Mouse (Mus musculus) retina, postnatal 7 days (tissue): ENCODE measurements around the gene Slc5a10.
A peak's percentile ranks its signal among the peaks of the same experiment; 100 is the strongest.

Experiments used
- DNase-seq: peaks from one replicate; pipeline ENCODE4 v3.0.0-alpha.2; 2012; ENCODE audit warnings: low read depth, low spot score

Gene Slc5a10

DNA sequence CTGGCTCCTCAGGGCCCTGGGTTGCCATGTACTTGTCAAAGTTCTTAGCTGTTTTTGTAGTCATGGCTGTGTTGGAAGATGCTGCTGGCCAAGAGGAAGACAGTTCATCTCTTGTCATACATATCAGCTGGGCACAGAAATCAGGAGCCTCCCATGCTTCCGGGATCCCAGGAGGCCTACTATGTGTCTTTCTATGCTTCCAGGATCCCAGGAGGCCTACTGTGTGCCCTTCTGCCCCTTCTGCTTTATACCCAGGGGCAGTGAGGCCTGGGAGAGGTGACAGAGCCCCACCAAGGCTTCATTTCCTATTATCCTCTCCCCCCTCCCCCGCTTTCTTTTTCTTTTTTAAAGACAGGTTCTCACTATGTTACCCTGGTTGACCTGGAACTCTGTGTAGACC is 15.0 kb downstream of the Slc5a10 start:
- DNase-seq: no peak

DNA sequence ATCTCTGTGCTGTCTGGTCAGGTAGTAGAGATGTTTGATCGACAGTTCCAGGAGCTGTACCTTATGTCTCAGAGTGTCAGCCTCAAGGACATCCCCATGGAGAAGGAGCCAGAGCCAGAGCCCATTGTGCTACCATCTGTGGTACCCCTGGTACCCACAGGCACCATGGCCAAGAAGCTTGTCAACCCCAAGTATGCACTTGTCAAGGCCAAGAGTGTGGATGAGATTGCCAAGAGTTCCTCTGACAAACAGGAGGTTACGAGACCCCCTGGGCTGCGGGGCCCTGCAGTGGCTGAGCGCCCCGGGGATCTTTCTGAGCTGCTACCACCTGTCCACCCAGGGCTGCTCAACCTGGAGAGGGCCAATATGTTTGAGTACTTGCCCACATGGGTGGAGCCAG is 18.1 kb downstream of the Slc5a10 start:
- no peak for DNase-seq

DNA sequence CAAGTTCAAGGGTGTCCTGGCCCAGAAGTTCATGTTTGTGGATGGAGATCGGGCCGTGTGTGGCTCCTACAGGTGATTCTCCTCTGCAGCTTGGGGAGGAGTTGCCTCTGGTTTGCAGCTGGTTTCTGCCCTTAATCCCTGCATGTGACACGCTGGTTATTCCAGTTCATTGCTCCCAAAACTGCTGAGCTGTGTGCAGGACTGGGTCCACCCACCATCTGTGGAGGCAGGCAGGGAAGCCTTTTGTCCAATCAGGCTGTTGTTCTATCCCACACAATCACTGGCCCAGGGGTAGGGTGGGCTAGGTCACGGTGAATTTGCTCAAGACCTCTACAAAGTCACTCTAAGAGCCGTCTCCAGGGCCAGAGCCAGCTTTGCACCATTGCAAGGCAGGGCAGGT is 18.9 kb downstream of the Slc5a10 start:
- no peak for DNase-seq

DNA sequence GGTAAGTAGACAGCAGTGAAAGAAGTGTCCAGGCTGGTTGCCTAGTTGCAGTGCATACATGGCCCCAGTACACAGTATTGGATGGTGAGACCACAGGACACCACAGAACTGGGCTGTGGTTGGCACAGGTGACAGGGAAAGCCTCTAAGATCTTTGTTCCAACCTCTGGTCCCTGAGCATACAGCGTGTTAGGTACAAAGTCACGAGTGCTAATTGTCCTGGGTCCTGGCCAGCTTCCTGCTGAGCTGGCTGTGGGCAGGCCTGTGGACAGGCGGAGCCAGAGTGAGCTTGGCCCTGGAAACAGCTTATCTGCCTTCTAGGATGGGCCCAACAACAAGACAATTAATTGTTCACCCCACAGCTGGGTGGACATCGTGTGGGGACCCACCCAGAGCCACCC is 20.7 kb downstream of the Slc5a10 start:
- DNase-seq: no peak

DNA sequence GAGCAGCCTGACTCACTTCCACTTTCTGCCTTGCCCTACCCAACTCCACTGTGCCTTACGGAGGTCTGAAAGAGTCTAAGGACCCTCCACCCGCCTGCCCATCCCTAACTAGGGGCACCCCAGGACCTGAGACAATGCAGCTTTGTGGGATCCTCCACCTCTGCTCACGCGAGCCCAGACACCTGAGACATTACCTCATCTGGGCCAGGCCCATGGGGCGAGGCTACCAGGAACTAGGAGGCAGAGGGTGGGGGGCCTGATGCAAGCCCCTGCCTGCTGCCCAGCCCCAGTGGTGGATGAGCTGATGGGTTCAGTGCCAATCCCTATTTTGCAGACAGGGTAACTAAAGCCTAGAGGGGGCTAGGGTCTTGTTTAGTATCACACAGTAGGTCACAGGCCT is 21.2 kb downstream of the Slc5a10 start:
- no peak for DNase-seq

DNA sequence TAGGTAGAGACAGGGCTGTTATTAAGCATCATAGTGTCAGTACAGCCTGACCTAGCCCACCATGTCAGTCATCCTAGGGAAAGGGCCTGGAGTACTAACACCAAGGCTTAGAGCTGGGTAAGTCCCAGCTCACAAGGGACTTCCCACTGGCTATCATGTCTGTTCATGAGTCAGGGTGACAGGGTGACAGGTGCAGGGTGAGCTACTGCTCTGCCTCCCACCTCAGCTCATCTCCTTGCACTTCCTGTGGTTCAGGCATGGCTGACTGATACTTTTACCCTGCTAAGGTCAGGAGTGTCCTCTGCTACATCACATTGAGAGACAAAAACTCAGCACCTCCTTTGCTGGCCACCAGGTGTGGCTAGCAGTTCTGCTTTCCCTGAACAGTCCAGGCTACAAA is 21.8 kb downstream of the Slc5a10 start:
- DNase-seq: no peak

DNA sequence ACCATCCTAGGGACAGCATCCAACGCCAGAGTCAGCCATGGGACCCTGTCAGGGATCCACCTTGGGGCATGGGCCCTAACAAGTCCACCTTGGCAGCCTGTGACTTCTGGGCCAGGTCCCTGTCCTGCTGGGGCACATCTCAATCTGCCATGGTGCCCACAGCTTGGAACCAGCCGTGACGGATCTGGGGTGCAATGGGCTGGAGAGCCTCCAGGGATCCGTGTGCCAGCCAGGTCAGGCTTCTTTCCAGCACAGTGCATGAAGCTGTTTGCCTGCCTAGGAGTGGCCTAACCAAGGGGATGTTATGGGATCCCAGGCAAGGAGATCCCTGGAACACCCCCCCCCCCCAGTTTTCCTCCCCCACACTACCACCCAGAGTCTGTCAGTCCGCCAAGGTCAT is 27.6 kb downstream of the Slc5a10 start:
- no peak for DNase-seq

DNA sequence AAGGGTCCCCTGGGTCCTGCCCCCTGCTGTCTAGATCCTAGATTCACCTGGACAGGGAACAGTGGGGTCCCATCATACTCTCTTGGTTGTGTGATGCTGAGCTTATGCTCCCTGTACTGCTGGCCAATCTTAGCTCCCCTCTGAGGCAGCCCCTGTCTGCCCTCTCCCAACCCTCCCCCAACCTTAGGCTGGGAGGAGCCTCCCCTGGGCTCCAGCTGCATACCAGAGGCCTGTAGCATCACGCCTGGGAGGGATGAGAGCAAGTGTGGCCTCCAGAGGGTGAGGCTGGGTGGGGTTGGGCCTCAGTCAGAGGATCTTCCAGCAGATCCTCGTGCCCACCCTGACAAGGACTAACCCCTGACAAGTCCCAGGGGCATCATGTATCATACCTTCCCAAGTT is 33.0 kb downstream of the Slc5a10 start:
- no peak for DNase-seq

DNA sequence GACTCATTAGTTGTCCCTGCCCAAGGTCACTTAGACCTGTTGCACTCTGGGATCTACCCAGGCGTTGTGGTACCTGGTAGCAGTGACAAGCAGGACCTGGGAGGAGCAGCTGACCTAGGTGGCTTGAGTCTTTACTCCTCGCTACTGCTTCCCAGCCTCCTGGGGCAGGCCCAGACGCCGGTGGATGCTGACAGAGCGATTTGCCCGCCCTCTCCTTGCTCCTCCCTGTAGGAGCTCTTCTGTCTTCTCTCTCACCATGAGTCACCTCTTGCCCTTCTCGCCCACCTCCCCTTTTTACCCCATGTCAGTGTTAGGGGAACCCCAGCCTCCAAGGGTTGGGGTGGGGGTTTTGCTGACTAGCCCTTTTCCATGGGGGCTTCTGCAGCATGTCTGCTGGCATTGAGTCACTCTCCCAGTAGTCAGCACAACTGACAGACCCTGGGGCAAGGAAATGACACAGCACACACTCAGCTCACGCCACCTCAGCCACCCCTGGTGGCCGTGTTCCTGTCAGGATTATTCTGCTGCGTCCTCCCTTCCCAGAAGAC is 33.6 kb downstream of the Slc5a10 start:
- DNase-seq: no peak

DNA sequence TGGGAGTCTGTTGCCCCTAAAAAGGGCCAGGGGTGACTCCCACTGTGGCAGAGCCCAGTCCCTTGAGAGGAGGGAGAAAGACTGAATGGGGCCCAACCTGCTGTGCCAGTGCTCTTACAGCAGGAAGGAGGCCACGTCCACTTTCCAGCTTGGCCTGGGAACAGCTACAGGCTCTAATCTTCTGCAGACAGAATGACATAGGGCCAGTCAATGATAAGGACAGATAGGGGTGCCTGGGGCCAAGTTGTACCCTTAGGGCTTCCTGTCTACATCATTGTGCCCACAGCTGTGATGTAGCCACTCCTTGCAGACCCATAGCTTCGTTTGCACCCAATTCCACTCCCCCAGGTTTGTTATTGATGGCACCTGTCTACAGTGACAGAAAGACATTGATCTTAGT is 34.5 kb downstream of the Slc5a10 start:
- no peak for DNase-seq

DNA sequence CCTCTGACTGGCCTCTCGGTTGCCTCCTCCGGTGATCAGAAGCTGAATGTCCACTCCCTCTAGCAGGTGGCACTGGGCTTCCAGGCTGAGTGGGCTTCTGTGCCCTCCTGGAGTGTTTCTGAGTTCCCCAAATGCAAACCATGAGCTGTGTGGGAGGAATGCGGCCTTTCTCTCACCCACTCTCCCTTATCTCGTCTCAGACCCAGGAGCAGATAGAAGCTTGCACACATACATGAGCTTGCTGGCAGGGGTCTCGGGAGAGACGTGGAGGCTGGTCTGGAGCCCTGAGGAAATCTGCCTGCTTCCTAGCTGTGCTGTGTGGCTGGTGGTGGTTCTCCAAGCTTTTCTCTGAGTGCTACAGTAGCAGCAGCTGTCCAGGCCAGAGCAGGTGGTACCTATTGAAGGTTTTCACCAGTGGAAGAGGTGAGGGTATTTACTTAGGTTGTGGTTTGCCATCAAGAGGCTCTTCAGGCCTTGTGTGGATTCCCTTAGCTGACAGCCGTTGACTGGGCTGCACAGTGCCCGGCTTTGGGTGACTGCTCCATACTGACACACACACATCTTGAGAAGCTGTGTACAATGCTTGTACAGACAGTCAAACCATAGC is 35.4 kb downstream of the Slc5a10 start:
- DNase-seq: no peak

DNA sequence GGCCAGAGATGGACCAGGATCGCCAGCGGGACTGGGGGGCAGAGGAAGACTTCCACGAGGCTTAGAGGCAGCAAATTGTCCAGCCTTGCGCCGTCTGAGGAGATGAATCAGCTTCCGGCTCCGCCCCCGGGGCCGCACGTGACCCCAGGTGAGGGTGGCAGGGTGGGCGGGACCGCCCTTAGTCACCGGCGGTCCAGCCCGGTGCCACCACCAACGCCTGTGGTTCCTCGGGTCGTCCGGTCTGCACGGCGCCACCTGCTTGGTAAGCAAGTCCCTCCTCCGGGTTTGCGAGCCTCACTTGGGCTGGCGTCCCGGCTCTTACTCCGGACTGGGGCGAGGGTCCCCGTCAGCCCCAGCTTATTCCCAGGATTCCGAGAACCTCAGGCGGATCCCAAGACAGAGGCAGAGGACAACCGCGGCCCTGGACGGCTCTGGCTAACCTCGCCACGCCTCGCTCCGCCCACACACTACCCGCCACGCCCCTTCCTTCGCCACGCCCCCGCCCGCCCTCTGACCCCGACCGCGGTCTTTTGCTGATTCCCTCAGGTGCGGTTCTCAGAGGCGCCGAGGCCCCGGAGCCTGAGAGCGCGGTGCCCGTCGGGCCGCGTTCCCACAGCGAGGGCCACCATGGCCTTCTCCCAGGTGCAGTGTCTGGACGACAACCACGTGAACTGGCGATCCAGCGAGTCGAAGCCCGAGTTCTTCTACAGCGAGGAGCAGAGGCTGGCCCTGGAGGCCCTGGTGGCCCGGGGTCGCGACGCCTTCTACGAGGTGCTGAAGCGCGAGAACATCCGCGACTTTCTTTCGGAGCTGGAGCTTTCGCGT is 36.5 kb downstream of the Slc5a10 start, which contains the start of gene Fam83g:
Gene Fam83g, plus strand, starts transcription at position 185 of the 825 bp plus-strand sequence.
- no peak for DNase-seq

DNA sequence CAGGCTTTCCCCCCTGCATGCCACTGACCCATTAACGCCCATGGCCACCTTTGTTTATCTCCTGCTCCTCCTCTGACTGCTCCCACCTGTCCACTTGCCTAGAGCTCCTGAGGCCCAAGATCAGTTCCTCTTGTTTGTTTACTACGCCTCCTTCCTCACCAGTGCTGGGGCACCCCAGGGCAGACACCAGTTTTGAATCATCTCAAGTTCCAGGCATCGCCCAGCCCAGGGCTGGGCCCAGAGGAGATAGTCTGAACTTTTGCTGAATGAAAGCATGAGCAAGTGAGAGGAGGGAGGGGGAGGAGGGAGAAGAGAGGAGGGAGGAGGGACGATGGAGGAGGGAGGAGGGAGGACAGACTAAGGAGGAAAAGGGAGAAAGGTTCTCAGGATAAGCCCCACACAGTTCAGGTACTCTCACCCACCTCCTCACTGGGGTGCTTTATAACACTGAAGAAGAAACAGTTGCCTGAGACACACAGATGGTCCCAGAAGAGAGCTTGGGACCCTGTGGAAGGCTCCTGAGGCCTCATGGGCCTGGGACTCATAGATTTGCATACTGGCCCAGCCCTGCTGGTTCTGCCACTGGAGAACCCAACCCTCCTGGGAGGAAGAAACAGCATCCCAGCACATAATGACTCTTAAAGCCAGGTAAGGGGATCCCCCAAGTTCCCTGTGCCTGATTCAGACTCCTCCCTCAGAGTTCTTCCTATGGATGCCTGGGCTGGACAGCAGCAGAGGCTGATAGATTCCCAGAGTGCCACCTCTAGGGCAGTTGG is 41.3 kb downstream of the Slc5a10 start:
- no peak for DNase-seq

DNA sequence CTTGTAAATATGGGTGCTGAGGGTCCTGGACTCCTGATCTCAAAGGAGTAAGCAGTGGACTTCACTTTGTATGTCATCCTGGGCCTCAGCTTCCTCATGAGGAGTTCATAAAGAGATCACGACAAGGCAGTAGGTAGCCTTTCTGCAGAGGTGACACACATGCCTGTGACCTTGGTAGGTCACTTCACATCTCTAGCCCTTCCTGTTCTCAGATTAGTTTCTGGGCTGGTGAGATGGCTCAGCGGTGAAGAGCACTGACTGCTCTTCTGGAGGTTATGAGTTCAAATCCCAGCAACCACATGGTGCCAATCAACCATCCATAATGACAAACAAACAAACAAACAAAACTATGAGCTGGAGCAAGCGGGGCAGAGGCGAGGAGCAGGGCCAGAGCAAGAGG is 42.9 kb downstream of the Slc5a10 start:
- DNase-seq: no peak

DNA sequence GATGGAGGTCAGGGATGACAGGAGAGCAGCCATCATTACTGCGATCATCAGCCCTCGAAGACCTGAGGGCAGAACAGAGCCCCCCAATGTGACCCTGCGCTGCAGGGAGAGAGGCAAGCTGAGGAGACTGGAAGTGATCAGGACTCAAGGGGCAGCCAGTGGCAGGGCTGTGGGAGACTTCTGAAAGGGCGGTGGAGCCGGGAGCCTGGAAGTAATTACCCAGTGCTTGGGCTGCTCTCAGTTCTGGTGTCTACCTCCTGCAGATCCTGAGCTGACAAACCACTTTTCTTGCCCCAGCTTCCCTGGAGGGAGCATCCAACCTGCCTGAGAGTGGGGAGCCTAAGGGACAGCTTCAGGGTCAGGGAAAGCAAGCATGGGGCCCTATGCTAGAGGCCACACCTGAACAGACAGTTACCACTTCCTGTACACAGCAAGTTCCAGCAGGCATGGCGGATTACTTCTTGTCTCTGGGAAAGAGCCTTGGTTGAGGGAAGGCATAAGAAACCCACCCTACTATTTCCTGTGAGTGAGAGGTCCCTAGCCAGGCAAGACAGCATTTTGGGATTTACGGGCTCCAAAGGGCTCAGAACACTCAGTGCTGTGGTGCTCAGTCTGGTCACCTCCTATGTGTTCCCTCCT is 44.3 kb downstream of the Slc5a10 start:
- DNase-seq: no peak

DNA sequence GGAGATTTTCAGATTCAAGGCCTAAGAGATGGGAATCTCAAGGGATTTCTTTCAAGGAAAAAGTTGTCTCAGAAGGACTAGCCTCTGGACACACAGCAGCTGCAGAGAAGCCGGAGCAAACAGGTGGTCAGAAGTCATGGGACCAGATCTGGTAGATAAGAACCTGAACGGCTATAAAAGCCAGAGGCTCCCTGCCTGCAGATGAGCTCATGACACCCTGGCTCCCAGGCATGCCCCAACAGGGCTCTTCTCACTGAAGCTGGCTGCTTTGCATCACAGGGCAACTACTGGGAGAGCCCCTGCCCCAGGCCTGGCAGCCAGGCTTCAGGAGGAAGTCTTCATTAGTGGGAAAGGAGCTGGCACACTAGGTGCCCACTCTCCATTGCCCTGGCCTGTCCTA is 45.3 kb downstream of the Slc5a10 start:
- no peak for DNase-seq

DNA sequence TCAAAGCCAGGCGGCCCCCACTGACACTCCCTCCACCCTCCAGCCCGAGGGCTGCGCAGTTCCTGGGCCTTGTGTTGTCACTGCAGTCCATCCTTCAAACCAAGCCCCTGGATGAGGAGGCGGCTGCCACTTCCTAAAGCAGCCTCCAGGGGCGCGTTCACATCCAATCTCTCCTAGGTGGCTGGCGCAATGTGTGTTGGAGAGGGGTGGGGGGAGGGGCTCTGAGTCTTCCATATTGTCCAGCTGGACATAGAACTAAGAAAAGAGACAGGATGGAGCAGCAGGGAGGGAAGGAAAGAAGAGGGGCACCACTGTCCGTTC is 45.8 kb downstream of the Slc5a10 start:
- DNase-seq: peak; percentile 49

DNA sequence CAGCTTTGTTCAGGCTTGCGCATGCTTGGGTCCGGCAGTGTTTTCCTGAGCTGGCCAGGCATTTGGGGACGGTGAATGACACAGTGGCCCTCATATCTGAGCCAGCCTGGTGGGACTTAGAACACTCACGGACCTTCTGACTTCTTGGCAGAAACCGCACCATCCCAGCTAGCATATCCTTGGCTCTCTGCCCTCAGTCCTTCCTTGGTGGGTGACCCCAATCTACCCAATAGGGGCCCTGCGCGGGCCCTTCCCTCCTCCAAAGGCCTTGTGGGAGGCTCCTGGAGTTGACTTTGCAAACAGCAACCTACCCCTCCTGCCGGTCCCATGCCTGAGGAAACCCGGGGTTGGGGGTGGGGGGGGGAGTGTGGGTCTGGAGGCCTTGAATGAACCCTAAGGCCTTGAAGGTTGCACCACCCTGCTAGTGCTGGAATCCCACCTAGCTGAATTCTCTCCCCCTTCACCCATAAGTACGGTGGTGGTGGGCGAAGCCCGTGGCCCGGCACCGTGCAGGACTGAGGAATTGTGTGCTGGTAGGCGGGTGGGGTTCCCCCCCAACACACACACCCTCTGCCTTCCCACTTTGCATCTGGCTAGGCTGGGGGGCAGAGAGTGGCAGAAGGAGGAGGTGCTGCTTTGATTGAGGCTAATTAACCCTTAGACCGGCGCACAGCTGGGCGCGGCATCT is 46.3 kb downstream of the Slc5a10 start:
- DNase-seq: no peak

DNA sequence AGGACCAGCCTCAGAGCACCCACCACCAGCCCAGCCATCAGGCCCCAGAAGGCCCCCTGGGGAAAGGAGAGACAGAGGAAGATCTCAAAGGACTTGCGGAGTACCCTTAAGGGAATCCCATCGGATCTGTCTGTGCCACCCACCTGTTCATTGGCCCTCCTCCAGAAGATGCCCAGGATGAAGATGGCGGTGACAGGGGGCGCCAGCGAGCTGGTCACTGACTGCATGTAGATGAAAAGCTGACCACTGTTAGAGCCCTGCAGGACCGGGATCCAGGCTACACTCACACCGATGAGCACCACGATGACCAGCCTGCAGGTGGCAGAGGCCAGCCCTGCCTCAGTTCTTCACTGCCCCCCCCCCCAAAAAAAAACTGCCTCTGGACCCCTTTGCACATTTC is 46.9 kb downstream of the Slc5a10 start:
- no peak for DNase-seq

DNA sequence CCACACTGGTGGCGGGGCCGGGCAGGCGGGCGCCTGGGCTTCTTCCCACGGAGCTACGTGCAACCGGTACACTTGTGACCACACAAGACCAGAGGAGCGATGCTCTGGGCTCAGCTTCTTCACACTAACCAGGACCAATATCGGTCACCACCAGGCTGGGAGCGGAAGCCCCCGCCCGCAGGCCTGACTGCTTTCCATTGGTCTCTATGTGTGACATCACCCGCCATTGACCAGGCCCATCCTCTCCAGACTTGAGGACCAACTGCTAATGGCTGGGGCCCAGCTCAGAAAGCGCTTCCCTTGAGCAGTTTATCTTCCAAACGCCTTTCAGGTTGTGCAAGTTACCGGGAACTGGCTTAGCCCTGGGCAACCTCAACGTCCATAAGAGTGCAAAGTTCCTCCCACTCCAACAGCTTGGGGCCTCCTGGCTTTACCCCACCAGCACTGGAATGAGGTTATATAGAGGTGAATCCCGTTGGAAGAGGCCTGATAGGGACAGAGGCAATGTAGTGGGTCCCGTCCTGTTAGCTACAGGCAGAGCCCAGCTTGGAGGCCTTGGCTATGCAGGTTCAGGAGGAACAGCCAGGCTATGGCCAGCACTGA is 48.7 kb downstream of the Slc5a10 start:
- DNase-seq: no peak
